Mouse (Mus musculus): ENCODE measurements around the gene Cabp4.

DNA sequence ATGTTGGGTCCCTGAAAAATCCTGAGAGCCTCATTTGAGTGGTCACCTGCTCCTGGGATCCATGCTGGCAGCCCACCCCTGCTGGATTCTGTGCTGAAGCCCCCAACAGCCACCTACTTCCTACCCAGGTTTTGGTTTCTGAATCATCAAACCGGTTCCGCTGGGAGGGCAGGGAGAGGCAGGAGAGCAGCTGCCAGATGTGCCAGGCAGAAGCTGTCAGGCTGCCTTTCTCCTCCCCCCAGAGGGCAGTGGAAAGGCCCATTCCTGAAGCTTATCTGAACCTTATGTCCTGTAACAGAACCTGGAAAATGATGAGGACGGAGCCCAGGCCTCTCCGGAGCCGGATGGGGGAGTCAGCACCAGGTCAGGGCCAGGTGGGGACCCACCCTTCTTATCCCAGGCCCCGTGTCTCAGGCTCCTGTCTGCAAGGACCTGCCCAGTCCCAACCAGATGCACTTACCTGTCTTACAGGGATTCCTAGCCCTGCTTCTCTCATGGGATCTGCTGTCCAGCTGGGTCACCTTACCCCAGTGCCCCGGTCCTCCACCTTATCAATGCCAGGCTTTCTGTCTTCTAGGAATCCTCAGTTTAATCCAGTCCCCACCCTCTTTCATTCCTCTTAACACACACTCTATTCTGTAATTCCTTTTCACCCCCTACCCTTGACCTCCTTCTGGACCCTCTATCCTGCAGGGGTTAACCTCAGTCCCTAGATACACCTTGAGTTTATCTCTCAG lies 16.9 kb downstream of the Cabp4 start:
- no peak for TF ChIP-seq POLR2A (IDR thresholded peaks at IDR 0.05; ENCODE audit: control insufficient read depth, extremely low read depth, insufficient read depth, low read length, poor library complexity)
- no peak for TF ChIP-seq CTCF (IDR thresholded peaks at IDR 0.05; ENCODE audit: borderline replicate concordance, control insufficient read depth, extremely low read depth, insufficient read depth, low read length, poor library complexity)
